Mouse (Mus musculus): ENCODE results near the gene Angptl3.

The Angptl3 gene

DNA sequence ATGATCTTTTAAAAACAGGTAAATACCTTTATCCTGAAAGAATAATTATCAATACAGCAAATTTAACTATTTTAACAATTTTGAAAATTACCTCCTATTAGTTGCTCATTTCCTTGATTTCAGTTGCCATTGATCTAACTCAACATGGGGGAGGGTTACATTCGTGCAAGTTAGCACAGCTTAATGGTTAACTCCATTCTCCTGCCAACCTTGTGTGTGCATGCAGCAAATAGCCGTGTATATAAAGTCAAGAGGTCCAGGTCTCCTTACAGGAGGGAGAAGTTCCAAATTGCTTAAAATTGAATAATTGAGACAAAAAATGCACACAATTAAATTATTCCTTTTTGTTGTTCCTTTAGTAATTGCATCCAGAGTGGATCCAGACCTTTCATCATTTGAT, at the start of gene Angptl3:
Angptl3 (plus strand) TSS at position 269 of the 400 bp plus-strand sequence.
- no peak for DNase-seq (ENCODE audit: low read depth, low spot score)

DNA sequence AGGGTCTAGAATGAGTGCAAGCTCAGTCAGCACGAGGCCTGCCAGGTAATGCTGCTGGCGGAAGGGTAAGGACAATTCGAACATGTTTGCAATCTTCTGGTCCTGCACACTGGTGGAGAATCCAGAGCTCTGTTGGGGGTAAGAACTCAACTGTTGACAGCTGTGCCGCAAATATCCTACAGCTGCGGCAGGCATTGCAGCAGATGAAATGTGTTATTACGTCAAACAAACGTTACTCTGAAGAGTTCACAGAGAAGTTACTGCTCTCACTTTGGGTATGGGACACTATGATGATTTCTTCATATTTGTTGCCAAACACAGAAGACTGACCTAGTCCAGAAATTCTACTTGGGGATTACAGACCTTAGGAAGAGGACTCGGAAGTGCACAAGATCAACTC, 46.1 kb upstream of the Angptl3 start:
- DNase-seq (ENCODE audit: low read depth, low spot score), result no peak

DNA sequence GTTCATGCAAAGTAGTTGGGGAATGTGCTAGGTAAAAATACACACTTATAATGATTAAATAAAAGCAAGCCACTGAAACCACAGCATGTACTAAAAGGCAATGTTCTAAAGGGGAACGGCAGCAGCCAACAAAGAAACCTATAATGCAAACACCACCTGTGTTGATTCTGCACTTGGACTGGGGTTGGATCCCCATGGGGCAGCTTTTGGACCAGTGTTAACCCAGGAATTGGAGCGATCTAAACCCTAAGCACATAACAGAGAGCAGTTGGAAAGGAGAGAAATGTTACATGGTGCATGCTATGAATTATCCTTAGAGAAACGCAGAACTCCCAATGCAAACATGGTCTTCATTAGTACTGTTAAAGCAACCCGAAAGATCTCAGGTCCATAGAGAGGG, 37.3 kb upstream of the Angptl3 start:
- no peak for DNase-seq (ENCODE audit: low read depth, low spot score)

DNA sequence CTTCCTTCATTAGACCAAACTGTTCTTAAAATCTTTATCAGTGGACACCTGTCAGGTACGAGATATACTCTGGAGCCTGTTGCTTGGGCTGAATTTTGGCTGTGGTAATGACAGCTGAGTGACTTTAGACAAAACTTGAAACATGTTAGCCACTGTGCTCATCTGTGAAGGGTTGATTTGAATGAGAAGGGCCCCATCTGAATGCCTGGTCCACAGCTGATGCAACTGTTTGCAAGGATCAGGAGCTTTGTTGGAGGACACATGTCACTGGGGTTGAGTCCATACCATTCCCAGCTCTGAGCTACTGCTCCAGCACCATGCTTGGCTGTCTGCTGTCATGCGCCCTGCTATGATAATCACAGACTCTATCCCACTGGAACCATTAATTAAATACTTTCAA, 25.2 kb upstream of the Angptl3 start:
- DNase-seq (ENCODE audit: low read depth, low spot score), result peak; percentile 24

DNA sequence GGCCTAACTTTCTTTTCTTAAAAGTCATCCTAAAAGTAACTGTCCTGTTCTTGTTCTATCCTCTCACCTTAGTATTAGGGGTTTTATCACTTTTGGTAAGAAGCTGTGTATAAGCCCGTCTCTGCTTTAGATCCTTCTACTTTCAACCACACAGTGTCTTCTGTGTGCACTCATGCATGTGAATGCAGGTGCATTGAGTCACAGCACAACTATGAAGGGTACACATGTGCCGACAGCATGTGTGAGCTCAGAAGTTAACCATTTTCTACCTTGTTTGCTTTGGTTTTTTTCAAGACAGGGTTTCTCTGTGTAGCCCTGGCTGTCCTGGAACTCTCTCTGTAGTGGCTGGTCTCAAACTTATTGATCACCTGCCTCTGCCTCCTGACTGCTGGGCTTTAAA, 24.4 kb upstream of the Angptl3 start:
- DNase-seq (ENCODE audit: low read depth, low spot score), result no peak

DNA sequence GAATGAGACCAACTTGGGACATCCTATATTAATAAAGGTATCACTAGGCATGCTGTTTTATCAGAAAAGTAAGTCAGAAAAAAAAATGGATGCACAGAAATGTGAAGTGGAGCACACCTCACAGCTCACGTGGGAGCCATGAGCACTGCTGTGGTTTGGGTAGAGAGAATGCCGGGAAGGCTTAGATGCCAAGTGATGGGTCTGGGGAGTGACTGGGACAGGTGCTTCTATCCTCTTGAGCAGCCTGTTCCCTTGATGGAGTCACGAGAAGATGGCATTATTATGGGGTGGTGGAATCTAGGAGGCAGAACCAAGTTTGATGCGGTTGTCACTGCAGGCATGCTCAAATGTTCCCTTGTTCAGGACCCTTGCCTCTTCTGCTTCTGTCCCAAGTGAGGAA, 19.7 kb upstream of the Angptl3 start:
- DNase-seq (ENCODE audit: low read depth, low spot score), result no peak

DNA sequence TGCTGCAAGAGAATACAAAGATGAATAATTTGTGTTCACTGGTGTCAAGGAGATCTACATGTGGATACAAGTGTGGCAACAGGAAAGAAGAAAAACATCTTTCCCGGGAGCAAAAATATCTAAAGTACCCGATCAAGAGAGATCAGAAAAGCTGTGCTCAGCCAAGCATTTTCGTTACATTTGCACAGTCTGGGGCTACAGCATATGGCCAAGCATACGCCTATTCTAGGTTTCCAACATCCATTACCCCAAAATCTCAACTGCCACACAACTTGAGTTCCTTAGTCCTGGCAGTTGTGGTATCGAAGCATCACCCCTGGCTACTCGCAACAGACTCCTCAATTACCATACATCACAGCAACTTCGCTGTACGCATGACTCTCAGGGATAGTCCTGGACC, 8.5 kb upstream of the Angptl3 start:
- DNase-seq (ENCODE audit: low read depth, low spot score), result no peak

DNA sequence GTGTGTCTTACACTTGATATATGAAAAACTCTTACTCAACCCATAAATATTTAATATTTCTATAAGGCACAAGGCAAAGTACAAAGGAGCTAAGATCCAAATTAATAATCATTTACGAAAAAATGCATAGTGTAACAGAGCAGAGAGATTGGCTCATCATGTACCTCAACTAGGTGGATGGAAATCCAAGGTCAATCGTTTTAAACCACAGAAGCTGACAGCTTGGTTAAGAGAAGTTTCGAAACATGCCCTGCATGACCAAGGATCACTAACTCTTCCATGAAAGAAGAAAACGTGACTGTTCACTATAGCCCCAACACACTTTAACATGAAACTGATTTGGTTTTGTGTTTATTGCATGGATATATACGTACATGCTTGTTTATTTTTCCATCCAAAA, 2.4 kb upstream of the Angptl3 start:
- no peak for DNase-seq (ENCODE audit: low read depth, low spot score)

DNA sequence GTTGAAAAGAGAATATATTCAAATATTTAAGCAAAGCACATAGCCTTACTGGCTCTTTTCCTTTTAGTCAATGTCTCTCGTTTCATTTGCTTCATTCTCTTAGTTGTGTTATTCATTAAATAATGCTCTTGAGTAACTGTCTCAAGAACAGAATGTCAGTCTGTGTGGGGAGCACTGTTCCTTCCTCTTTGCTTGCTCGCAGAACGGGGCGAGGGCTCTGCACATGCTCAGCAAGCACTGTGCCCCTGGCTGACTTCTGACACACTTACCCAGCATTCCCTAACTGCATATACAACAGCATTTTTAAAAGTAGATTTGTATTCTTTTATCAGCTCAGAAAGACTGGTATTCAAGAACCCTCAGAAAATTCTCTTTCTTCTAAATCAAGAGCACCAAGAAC, 2.2 kb downstream of the Angptl3 start:
- DNase-seq (ENCODE audit: low read depth, low spot score), result no peak

DNA sequence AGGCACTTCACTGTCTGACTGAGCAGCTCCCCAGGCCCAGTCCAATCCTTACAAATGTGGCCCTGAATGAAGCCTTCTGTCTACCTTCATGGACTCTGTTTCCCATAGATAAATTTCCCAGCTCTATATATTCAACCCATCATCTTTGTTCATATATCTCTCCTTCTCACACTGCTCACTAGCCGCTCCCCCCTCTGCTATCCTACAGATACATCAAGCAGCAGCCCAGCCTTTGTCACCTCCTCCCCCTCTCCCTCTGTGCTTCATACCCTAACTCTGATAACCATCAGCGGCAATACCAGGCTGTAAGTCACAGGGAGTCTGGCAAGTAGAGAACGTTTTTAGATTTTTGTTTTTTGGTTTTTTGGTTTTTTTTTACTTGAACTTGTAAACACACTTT, 14.1 kb downstream of the Angptl3 start:
- DNase-seq (ENCODE audit: low read depth, low spot score), result no peak

DNA sequence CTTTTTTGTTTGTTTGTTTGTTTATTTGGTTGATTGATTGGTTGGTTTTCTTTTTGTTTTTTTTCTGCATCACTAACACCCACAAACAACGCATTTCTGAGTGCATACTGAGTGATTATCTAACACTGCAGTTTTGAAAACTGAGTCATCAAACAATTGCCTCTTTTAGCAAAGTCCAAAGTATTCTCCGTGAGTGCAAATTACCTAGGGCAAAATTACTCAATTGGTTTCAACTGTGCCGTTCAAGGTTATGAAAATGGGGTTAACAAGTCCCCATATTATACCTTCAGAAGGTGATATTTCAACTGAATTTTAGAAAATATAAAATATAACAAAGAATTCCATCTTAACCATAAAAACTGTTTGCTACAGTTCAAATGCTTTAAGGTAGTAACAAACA, 15.7 kb downstream of the Angptl3 start:
- DNase-seq (ENCODE audit: low read depth, low spot score), result no peak

DNA sequence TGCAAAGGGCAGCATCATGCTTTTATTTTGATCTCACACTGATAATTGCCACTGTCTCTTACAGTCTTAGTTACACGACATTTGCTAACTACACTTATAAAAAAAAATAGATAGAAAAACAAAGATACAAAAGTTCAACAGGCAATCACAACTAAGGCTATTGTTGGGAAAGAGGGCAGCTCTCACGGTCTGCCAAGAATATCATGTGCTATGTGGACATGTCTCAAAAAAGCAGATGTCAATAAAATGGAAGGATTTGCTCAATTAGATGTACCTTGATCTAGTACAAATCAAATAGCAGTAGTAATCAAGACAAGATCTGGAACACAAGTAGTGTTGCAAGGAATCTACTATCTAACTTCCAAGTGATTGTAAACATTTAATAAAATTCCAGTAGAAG, 17.8 kb downstream of the Angptl3 start:
- no peak for DNase-seq (ENCODE audit: low read depth, low spot score)

DNA sequence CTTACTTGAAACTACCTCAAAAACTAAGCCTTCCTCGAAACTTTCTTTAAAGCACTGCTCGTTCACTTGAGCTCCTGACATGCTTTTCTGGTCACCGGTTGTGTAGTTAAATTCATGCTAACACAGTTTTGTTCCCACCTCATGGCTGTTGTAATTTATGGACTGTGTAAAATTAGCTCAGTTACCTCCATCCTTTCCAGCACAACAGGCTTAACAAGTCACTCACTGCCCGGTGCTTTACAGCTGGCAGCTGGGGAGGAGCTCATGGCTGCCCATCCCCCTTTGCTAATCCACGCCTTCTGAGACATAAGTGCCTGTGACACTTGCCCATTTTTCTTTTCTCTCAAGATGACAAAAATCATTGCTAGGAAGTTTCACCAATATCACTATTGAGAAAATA, 33.8 kb downstream of the Angptl3 start:
- DNase-seq (ENCODE audit: low read depth, low spot score), result no peak

DNA sequence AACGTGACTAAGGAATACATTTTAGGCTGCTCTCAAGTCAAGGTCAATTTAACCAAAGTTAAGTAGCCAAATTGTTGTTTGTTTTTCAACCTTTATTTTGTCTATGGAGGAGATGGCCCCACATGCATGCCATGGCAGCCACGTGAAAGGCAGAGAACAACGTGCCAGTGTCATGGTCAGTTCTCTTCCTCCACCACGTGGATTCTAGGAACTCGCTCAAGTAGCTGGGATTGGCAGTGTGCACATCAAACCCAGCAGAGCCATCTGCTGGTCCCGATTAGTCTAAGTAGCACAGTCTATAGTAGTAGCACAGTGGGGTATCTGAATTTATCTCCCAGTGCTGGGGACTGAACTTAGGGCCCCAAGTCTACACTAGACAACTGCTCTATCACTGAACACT, 38.1 kb downstream of the Angptl3 start:
- no peak for DNase-seq (ENCODE audit: low read depth, low spot score)

DNA sequence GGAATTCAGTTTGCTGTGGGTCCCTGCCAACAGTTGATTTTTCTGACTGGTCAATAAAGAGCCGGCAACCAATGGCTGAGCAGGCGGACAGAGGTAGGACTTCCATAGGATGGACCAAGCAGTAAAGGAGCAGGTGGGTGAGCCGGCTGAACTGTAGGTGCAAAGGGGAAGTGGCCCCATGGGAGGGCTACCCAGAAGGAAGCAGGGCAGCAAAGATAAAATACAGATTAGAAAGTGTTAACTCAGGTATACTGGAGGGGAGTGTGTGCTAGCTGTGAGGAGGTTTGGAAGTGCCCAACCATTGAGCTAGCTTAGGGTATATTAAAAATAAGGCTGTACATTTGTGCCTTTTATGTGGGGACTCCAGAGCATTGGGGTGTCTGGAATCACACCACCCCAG, 47.3 kb downstream of the Angptl3 start:
- DNase-seq (ENCODE audit: low read depth, low spot score), result no peak

DNA sequence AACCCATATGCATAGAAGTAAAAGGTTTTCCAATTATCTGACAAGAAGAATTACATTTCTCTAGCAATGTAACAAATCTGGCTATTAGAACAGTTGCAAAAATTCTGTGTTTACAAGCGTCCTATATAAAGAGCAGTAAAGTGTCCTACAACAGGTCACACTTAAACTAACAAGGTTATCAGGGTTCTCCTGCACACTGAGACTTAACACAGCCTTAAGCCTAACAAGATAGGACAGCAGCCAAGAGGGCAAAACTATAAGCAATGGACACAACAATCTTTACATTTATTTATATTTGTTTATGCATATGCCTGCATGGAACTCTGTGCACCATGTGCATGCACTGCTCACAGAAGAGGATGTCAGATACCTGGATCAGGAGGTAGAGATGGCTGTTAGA, 50.4 kb downstream of the Angptl3 start:
- no peak for DNase-seq (ENCODE audit: low read depth, low spot score)

DNA sequence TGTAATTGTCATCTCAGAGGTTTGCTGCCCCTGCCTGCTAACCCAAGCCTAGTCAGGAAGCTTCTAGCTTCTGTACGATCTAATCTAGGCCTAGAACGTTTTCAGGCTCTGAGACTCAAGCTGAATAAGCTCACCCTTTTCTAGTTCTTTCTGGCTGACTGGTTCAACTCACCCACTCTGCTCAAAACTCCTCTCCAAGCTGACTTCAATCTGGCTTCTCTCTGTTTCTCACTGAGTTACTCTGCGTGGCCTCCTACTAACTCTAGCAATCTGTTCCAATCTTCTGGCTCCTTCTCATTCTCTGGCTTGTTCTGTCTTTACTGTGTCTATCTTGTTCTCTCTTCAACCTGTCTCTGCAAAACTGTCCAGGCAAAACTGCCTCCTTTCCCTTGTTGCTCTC, 53.1 kb downstream of the Angptl3 start:
- no peak for DNase-seq (ENCODE audit: low read depth, low spot score)

DNA sequence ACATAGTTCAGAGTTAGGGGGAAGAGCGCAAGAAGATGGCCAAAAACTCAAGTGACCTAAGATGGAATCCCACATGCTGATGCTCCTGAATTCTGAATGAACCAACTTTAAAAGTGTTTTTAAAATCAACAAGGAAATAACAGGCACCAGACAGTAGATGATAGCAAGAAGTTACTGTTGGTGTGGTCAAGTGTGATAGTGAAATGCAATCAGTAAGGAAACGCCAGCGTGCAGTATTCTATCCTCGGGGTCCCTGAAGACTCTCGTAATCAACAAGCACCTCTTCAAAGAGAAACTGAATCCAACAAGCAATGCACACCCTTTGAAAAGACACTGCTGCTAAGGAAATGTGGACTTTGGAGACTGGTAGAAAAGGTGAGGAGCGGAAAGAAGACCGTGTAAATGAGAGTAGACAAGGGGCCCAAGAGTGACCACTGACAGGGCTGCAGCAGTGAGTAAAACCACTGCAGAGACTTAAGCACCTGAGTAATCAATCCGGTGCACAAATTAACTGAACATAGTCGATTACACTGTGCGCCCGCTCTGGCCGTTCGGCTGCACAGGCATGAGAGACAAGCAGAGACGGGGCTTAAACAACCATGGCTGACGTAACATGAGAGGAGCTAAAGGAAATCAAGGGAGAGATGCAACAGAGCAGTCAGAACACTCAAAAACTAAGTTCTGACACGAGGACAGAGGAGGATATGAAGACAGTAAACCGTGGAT, 57.2 kb downstream of the Angptl3 start:
- DNase-seq (ENCODE audit: low read depth, low spot score), result no peak

DNA sequence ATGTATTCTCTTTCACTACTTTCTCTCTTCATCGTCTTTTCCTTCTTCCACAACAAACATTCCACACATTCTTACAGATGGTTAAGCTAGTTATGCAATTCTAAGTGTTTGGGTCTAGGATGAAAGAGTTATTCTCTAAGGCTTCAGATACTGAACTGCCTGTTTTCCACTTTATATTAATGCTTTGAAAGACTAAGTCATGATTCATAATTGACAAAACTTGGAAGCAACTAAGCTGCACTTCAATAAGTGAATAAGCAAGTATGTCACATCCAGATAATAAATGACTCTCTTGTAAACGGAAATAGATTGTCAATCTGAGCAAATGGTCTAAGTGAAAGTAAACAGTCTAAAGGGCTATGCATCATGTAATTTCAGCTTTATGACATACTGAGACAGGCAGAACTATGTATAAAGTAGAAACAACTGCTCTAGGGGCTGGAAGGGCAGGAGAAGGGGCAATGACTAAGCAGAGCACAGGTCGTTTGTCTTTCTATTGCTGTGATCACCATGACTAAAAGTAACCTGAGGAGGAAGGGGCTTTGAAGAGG, 60.5 kb downstream of the Angptl3 start:
- DNase-seq (ENCODE audit: low read depth, low spot score), result peak; percentile 69

DNA sequence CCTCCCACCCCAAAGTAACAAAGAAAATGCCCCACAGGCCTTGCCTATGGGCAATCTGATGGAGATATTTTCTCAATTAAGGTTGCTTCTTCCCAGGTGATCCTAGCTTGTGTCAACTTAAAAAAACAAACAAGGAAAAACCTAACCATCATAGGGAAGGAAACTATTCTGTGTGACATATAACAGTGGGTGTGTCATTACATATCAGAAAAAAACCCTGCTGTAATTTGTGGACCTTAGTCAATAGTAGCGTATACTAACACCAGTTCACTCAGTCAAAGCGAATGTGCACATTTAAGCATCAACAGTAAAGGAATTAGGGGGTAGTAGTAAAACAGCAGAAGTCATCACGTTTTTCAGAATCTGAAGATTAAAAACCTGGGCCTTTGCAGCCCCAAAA, 61.0 kb downstream of the Angptl3 start:
- peak; percentile 13 for DNase-seq (ENCODE audit: low read depth, low spot score)

All from 3T3-L1 (cell line).